Mouse (Mus musculus) spleen, postnatal 4 days (tissue): ENCODE measurements around the gene Cbfb.
A peak's percentile ranks its signal among the peaks of the same experiment; 100 is the strongest.
"Not testable (repeated sequence)": the region's sequence is repeated elsewhere in the genome, so short reads cannot be mapped to it uniquely, and the experiment has no call there.

ENCODE experiments used
- DNase-seq, 2 experiments: peaks; one replicate each; pipeline ENCODE4 v3.0.0; 2022; ENCODE audit warnings: low spot score in 2 of 2

Cbfb gene

GRCm38 (mm10) chr8:105170381-105171115 is at the start of gene Cbfb:
TSS of gene Cbfb (plus strand) at chr8:105170674.
- DNase-seq = peak; percentile 92 to 96

GRCm38 (mm10) chr8:105129864-105130263 is 40.6 kb upstream of the Cbfb start:
- DNase-seq = no peak

GRCm38 (mm10) chr8:105131509-105131908 is 39.0 kb upstream of the Cbfb start, which contains the start of gene Ces4a:
TSS of gene Ces4a (plus strand) at chr8:105131800.
- DNase-seq = peak in 1 of 2 experiments; percentile 38

GRCm38 (mm10) chr8:105138423-105138822 is 32.1 kb upstream of the Cbfb start:
- DNase-seq = peak; percentile 51 to 84

GRCm38 (mm10) chr8:105142395-105142794 is 28.1 kb upstream of the Cbfb start:
- DNase-seq = no peak

GRCm38 (mm10) chr8:105151654-105152053 is 18.8 kb upstream of the Cbfb start:
- no peak for DNase-seq

- peak in 1 of 2 experiments; percentile 21 for DNase-seq
Observed at GRCm38 (mm10) chr8:105152623-105153398, 17.7 kb upstream of the Cbfb start.

- no peak for DNase-seq
Observed at GRCm38 (mm10) chr8:105154316-105154715, 16.2 kb upstream of the Cbfb start.

- no peak for DNase-seq
Observed at GRCm38 (mm10) chr8:105155091-105155745, 15.3 kb upstream of the Cbfb start.

- peak; percentile 42 to 79 for DNase-seq
Observed at GRCm38 (mm10) chr8:105157555-105157954, 12.9 kb upstream of the Cbfb start.

- no peak for DNase-seq
Observed at GRCm38 (mm10) chr8:105158084-105158483, 12.4 kb upstream of the Cbfb start.

GRCm38 (mm10) chr8:105161121-105161652 is 9.3 kb upstream of the Cbfb start:
- no peak for DNase-seq

GRCm38 (mm10) chr8:105164272-105164902 is 6.1 kb upstream of the Cbfb start:
- DNase-seq = no peak

- no peak for DNase-seq
Observed at GRCm38 (mm10) chr8:105165191-105165590, 5.3 kb upstream of the Cbfb start.

GRCm38 (mm10) chr8:105167116-105167515 is 3.4 kb upstream of the Cbfb start:
- DNase-seq = no peak

GRCm38 (mm10) chr8:105169582-105169981 is 892 bp upstream of the Cbfb start:
- DNase-seq = no peak

GRCm38 (mm10) chr8:105170041-105170380 is 463 bp upstream of the Cbfb start:
- DNase-seq = no peak

- peak; percentile 56 to 78 for DNase-seq
Observed at GRCm38 (mm10) chr8:105171116-105172002, 885 bp downstream of the Cbfb start.

GRCm38 (mm10) chr8:105172003-105172362 is 1.5 kb downstream of the Cbfb start:
- DNase-seq = no peak

- not testable (repeated sequence) for DNase-seq
Observed at GRCm38 (mm10) chr8:105175287-105175686, 4.8 kb downstream of the Cbfb start.
